Mouse (Mus musculus) liver, postnatal 0 days (tissue): ENCODE measurements at regions not wholly inside any gene's neighbourhood (a gene's known extent, or its start where the extent isn't known, plus 50 kb on each side); places are given as distances from the start of the nearest gene placed in this dataset.
A peak's percentile ranks its signal among the peaks of the same experiment; 100 is the strongest.

Experiments used
- ATAC-seq: fragments of 200-750 bp; cut with Nextera tagmentation; 2 replicates; pipeline ENCODE4 v1.8.0; 2017; ENCODE audit warnings: mild to moderate bottlenecking, moderate library complexity
- DNase-seq: peaks from one replicate; pipeline ENCODE4 v3.0.0-alpha.2; 2016
- H3K27ac ChIP-seq: fragments of 300-500 bp; sonication (generic); 2 replicates; pipeline ENCODE4 v1.5.1; 2014; ENCODE audit warnings: antibody characterized with exemption, moderate library complexity, mild to moderate bottlenecking, low read depth
- H3K27me3 ChIP-seq: fragments of 300-500 bp; sonication (generic); 2 replicates; pipeline ENCODE4 v1.6.1; 2014; ENCODE audit warnings: low read length, control low read depth, mixed read lengths; ENCODE audit not compliant: insufficient read depth
- H3K36me3 ChIP-seq: fragments of 300-500 bp; sonication (generic); replicated peaks from 2 replicates; pipeline ENCODE4 v1.6.1; 2014; ENCODE audit warnings: mild to moderate bottlenecking, control low read depth, low read length, moderate library complexity, mixed read lengths; ENCODE audit not compliant: insufficient read depth
- H3K4me1 ChIP-seq: fragments of 300-500 bp; sonication (generic); 2 replicates; pipeline ENCODE4 v1.6.1; 2014; ENCODE audit warnings: antibody characterized with exemption, mild to moderate bottlenecking, control low read depth; ENCODE audit not compliant: insufficient read depth
- H3K4me2 ChIP-seq: fragments of 300-500 bp; sonication (generic); 2 replicates; pipeline ENCODE4 v1.6.1; 2014; ENCODE audit warnings: low read depth, mild to moderate bottlenecking, low read length, moderate library complexity, mixed read lengths
- H3K4me3 ChIP-seq: fragments of 300-500 bp; sonication (generic); 2 replicates; pipeline ENCODE4 v1.5.1; 2014; ENCODE audit warnings: low read depth, low read length
- H3K9ac ChIP-seq: fragments of 300-500 bp; sonication (generic); replicated peaks from 2 replicates; pipeline ENCODE4 v1.6.1; 2014; ENCODE audit warnings: mild to moderate bottlenecking, moderate library complexity
- H3K9me3 ChIP-seq: fragments of 300-500 bp; sonication (generic); 2 replicates; pipeline ENCODE4 v1.6.1; 2016; ENCODE audit warnings: mild to moderate bottlenecking, control low read depth, low read length, mixed read lengths
- CTCF ChIP-seq: sonication (generic); IDR thresholded peaks from 2 replicates; pipeline ENCODE4 v1.5.1; 2016; ENCODE audit warnings: antibody characterized with exemption, low read depth
- EP300 ChIP-seq: IDR thresholded peaks from 2 replicates; pipeline ENCODE4 v1.6.1; 2016; ENCODE audit warnings: antibody characterized with exemption, low read depth, mild to moderate bottlenecking
- WGBS: fragments of 180-500 bp; shearing (Covaris S2); extraction: QIAGEN DNeasy Blood & Tissue Kit; methylation state at CpG from one replicate; pipeline ENCODE4 v1.1.7; 2014; ENCODE audit not compliant: insufficient replicate concordance; 5-methylcytosine and 5-hydroxymethylcytosine counted together

- H3K27ac ChIP-seq = peak overlapping the region; percentile 35; the same call in 1 of the 2 replicates
- no peaks in the 10 kb centered on the region for H3K9me3 ChIP-seq
- ATAC-seq = no peak
- H3K4me1 ChIP-seq = peaks cover 8% of the 10 kb centered on the region
- H3K9ac ChIP-seq = no peak overlapping the region
- no peaks in the 10 kb centered on the region for H3K27me3 ChIP-seq
- TF ChIP-seq EP300 = no peak
- H3K36me3 ChIP-seq = no peaks in the 10 kb centered on the region
- no peak overlapping the region for H3K4me3 ChIP-seq
- H3K4me2 ChIP-seq = no peak overlapping the region
- WGBS = 42% methylated on average over 13 of the region's 13 CpGs
- DNase-seq = no peak
Observed at GRCm38 (mm10) chr1:64193150-64193838, 71.2 kb upstream of the Klf7 start.

DNA sequence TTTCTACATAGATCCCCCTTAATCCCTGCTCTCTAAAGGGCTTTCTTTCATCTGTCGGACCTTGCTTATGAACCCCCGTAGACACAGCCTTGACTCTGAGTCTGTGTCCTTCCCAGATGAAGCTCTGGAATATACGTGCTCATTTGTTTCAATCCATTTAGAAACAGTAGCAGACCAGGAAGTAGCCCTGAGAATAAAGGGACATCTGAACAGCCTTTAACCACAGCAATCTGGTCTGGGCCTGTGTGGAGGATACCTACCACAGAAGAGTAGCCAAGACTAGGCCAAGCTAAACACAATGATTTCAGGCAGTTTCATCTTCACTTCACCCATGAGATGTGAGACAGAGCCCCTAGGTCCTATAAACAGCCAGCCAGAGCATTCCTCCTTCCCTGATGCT, 70.7 kb upstream of the Klf7 start:
- H3K27ac ChIP-seq = peak overlapping the region; percentile 35; the same call in 1 of the 2 replicates
- ATAC-seq = no peak
- H3K4me1 ChIP-seq = peaks cover 8% of the 10 kb centered on the region

DNA sequence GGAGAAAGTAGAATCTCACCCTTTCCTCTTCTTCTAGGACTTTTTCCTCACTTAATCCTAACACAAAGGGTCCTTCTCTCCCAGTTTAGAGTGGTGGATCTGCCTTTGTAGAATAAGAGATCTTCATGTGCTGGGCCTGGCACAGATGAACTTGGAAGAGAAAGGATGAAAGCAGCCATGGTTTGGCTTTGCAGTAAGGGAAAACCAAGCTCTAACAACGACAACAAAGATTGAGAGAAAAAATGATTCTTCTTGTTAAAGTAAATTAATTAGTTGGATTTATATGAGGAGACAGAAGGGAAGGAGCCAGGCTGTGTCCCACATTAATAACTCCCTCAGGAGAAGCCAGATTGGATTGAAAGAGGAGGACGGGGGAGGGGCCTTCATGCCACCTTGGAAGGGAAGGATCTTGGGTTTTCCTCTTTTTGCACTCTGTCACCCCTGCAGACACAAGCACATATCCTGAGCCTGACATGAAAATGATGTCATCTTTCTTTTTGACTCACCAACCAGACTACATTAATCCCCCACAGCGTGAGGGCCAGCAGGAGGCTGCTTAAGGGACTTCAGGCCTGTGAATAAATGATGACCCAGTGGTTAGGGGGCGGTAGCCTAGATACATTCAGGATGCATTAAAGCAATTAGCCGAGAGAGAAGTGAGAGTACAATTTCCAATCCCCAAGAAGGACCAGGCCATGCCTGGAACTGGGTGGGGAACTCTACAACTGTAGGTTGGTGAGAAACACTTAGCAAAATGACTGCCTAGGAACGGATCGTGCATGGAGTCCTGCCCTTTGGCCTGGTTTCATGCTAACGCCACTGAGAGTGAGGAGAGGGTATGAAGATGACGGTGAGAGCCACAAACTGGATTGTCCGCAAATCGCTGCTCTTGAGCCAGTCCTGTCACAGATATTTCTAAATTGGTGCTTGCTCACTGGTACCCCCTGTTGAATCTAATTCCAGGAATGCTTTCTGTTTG, 69.4 kb upstream of the Klf7 start:
- DNase-seq (no peak), ATAC-seq (no peak)
- Histone ChIP-seq H3K9me3 (no peaks in the 10 kb centered on the region), H3K9ac (no peak overlapping the region), H3K36me3 (no peaks in the 10 kb centered on the region), H3K4me1 (peaks cover 8% of the 10 kb centered on the region), H3K4me3 (no peak overlapping the region), H3K27me3 (no peaks in the 10 kb centered on the region), H3K4me2 (no peak overlapping the region), H3K27ac (no peak overlapping the region)
- TF ChIP-seq EP300 (no peak), CTCF (no peak)
- 72% methylated on average over 11 of the region's 11 CpGs for WGBS

More for the DNA sequence above, 70.7 kb upstream of the Klf7 start:
- H3K9me3 ChIP-seq = no peaks in the 10 kb centered on the region
- H3K9ac ChIP-seq = no peak overlapping the region
- TF ChIP-seq CTCF = no peak
- no peak for TF ChIP-seq EP300
- H3K27me3 ChIP-seq = no peaks in the 10 kb centered on the region
- no peak for DNase-seq
- H3K36me3 ChIP-seq = no peaks in the 10 kb centered on the region
- H3K4me3 ChIP-seq = no peak overlapping the region
- no peak overlapping the region for H3K4me2 ChIP-seq
- WGBS = 62% methylated on average over 3 of the region's 3 CpGs

DNA sequence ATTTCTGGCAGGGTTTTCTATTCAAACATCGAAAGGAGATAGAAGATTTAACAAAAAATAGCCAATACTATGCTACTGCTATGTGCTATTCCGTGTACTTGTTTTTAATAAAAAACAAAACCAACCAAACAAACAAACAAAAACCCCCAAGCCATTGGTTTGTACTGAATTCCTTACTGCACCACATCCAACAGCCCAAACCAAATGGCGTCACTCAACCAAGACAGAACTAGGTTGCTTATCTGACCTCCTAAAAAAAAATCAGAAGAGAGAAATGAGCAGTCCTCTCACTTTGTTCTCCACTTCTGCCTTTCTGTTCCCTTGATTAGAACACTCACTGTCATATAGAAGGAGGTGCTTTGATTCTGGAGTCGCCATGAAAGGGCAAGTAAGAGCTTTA, 68.6 kb upstream of the Klf7 start:
- Histone ChIP-seq H3K9me3 (no peaks in the 10 kb centered on the region), H3K4me3 (no peak overlapping the region), H3K36me3 (no peaks in the 10 kb centered on the region), H3K27me3 (no peaks in the 10 kb centered on the region), H3K27ac (no peak overlapping the region), H3K4me1 (peaks cover 8% of the 10 kb centered on the region), H3K4me2 (no peak overlapping the region), H3K9ac (no peak overlapping the region)
- 79% methylated on average over 4 of the region's 4 CpGs for WGBS
- DNase-seq = no peak
- TF ChIP-seq CTCF = no peak
- TF ChIP-seq EP300 = no peak
- no peak for ATAC-seq

- Histone ChIP-seq H3K27me3 (no peaks in the 10 kb centered on the region), H3K4me2 (no peak overlapping the region), H3K4me1 (peaks cover 8% of the 10 kb centered on the region), H3K9ac (no peak overlapping the region), H3K27ac (0 out of 2 replicates have a peak overlapping the region, but pooled peaks have one; percentile 12), H3K4me3 (no peak overlapping the region), H3K9me3 (no peaks in the 10 kb centered on the region), H3K36me3 (no peaks in the 10 kb centered on the region)
- no peak for TF ChIP-seq CTCF
- no peak for TF ChIP-seq EP300
- whole genome bisulfite sequencing = 27% methylated on average over 5 of the region's 5 CpGs
- DNase-seq (no peak), ATAC-seq (no peak)
Observed at GRCm38 (mm10) chr1:64190097-64190496, 68.0 kb upstream of the Klf7 start.

DNA sequence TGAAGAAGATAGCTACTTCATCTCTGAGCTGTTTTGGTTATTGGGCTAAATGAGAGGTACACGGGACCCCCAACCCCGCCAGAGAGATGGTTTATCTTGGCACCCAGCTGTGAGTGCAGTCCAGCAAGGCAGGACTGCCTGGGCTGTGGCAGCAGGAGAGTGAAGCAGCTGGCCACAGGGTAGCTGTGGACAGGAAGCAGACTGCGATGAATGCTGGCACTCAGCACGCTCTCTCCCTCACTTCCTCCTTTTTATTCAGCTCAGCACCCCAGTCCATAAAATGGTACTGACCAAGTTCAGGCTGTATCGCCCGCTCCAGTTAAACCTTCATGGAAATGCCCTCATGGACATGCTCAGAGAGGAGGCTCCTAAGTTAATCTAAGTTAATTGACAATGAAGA, 67.4 kb upstream of the Klf7 start:
- H3K4me2 ChIP-seq = no peak overlapping the region
- no peak for TF ChIP-seq EP300
- TF ChIP-seq CTCF = no peak
- H3K9me3 ChIP-seq = no peaks in the 10 kb centered on the region
- H3K36me3 ChIP-seq = no peaks in the 10 kb centered on the region
- ATAC-seq (no peak), DNase-seq (peak; percentile 18)
- H3K4me3 ChIP-seq = no peak overlapping the region
- H3K27me3 ChIP-seq = no peaks in the 10 kb centered on the region
- WGBS = 20% methylated on average over 6 of the region's 6 CpGs
- H3K9ac ChIP-seq = no peak overlapping the region
- peak overlapping the region; percentile 12; the same call in 1 of the 2 replicates for H3K27ac ChIP-seq
- peaks cover 8% of the 10 kb centered on the region for H3K4me1 ChIP-seq
